Mouse (Mus musculus) central nervous system, embryonic 18 days (tissue): ENCODE measurements around the gene Eng. TPM values are rescaled to one million over a fixed set of nuclear protein-coding genes. Genes with fewer than 3 reads are reported as not detected.

Source experiments
- polyA plus RNA-seq: library from polyadenylated mRNA; depleted of rRNA; stranded (reverse); fragments of >200 nt; gene quantifications from 2 replicates; pipeline ENCODE4 v1.2.3, GENCODE M21; 2012; rRNA removed

The Eng gene
- 26.1 and 27.6 TPM in 2 replicates for polyA plus RNA-seq

DNA sequence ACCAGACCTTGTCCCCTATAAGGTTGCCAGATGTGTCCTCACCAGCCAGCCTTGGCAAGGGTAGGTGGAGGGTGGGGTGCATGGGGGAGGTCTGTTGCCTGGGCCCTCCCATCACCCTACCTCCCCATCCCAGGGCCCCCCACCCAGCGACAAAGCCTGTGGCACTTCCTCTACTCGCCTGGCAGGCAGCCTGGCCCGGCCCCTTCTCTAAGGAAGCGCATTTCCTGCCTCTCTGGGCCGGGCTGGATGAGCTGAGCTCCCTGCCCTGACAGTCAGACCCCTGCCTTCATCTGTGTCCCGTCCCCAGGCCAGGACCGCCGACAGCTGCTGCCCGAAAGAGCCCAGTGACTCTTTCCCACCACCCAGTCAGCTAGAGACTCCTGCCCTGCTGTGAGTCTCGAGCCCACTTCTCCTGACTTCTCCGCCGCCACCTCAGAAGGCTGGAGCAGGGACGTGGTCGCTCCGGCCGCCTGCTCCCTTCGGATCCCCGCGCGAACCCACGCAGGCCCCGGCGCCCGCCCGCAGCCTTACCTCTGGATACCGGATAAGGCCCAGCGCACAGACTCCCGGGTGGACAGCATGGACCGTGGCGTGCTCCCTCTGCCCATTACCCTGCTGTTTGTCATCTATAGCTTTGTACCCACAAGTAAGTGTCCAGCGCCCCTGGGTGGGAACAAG lies at the start of gene Eng:
Gene Eng, plus strand, starts transcription at position 217 of the 678 bp plus-strand sequence.

DNA sequence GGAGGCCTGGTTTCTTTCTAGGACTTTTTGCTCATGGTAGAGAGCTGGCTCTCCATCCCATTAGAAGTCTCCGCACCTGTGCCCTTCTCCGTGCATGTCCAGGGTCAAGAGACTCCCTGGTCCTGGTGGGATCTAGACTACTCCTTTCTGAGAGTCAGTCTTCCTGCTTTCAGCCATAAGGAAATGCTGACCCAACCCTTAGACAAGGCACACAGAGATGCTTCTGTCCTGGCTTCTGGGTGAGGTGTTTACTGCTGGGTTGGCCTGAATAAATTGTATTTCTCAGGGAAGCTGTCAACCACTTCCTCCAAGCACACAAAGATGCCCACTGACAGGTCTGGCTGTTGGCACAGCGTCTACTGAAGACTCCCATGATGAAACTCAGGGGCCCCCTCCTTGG lies 47.0 kb upstream of the Eng start, which contains the start of gene St6galnac6:
Gene St6galnac6, plus strand, starts transcription at position 301 of the 400 bp plus-strand sequence.

DNA sequence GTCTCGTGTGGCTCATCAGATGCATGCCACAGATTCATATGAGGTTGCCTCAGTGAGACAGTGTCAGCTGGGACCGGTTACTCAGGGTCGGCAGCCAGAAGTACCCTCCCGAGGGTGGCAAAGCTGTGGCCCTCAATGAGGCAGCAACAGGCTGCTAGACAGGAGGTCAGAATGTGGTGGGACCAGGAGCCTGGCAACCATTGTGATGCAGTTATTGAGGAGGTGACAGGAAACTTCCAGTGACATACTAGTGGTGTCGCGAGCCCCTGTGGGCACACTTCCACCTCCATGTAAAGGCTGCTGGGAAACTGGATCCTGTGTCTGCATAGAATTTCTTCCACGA lies 24.9 kb upstream of the Eng start, which contains the start of gene Ak1:
Gene Ak1, plus strand, starts transcription at position 242 of the 343 bp plus-strand sequence.

DNA sequence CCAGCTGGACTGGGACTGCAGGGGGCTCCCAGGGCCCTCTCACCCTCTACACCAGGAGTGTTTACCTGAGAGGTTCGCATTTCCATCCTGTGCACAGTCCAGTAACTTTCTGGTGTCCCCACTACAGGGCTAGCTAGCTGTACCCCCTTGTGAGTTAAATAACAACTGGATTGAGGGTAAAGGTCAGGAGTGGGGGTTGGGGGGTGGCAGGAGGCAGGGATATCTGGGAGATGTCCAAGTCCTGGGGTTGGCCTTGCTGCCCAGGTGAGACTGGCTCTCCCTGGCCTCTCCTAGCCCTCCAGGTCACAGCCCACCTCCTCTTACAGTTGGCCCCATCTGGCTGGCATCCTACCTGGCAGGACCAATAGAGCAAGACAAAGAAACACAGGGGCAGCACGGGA lies 57.6 kb downstream of the Eng start, which contains the start of gene Fpgs:
Gene Fpgs, minus strand, starts transcription at position 125 of the 401 bp plus-strand sequence.

DNA sequence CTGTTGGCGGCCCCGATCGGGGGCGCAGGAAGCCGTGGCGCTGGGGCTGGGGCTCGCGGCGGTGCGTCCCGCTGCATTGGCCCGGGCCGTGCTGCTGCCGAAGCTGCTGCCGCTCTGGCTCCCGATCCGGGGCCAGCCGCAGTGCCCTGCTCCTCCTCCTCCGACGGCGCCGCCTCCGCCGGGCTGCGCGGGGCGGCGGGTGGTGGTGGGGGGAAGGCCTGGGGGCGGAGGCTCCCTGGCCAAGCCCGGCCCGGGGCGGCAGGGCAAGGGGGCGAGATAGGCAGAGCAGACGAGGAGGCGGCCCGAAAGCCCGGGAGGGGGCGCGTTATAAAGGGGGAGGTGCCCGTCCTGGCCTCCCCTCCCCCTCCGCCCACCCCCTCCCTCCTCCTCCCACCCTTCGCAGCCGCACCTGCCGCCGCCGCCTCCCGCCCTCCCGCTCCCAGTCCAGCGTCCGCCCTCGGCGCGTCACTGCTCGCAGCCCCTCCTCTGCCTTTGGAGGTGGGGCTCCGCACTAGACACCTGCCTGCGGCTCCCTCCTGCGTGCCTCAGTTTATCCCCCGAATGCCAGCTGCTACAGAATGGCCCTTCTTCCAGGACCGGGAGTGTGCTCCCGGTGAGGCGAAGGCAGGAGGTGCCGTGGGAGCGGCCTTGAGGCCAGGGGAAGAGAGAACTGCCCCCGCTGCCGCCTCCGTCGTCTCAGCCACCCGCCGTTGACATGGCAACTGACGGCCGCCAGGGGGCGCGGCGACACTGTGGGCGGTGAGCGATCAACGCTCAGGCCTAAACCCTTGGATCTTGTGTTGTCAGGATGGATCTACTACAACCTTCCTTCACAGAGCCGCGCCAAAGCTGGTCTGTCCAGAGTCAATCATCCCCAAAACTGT lies 66.8 kb downstream of the Eng start, which contains the start of gene Cdk9:
Gene Cdk9, minus strand, starts transcription at position 143 of the 884 bp plus-strand sequence.

DNA sequence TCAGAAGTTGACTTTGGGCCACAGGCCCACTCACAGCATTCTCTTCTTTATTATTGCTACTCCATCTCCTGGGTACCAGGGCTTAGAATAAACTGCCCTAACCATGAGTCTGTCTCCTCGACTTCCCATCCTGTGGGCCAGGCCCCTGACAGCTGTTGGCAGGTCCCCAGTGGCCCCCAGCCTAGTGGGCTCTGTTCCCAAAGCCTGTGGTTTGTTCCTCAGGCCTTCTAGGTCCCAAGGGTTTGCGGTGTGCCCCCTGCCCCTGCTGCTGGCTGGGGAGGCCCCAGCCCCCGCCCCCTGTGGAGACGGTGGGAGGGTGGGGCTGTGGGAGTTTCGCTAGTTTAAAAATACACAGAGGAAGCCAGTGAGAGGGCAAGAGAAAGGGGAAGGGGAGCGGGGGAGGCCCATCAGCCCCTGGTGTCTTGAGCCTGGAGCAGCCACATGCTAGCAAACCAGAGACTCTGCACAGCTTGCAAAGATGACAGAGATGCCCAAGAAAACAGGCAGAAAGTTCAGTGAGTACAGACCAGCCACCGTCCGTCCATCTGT lies 74.4 kb downstream of the Eng start, which contains the start of gene Sh2d3c:
Gene Sh2d3c, plus strand, starts transcription at position 375 of the 549 bp plus-strand sequence.

Other genes with a start within 250 kb of the Eng start
- 4.0 and 4.4 TPM in 2 replicates for gene Naif1, start 196.1 kb upstream of the Eng start, polyA plus RNA-seq
- gene Slc25a25, start 195.2 kb upstream of the Eng start, polyA plus RNA-seq: 41.8 and 42.3 TPM in 2 replicates
- 7.5 and 8.2 TPM in 2 replicates for gene Fam102a, start 111.3 kb upstream of the Eng start, polyA plus RNA-seq
- gene Dpm2, start 75.7 kb upstream of the Eng start, polyA plus RNA-seq: 172 and 187 TPM in 2 replicates
- gene Pip5kl1, start 71.8 kb upstream of the Eng start, polyA plus RNA-seq: 24.2 and 24.6 TPM in 2 replicates
- 0.31 and 0.35 TPM in 2 replicates for gene 9430097D07Rik, start 70.9 kb upstream of the Eng start, polyA plus RNA-seq
- 29.4 and 30.7 TPM in 2 replicates for gene St6galnac4, start 59.5 kb upstream of the Eng start, polyA plus RNA-seq
- gene St6galnac6, start 46.9 kb upstream of the Eng start, polyA plus RNA-seq: 30.7 and 32.0 TPM in 2 replicates
- 53.9 and 56.7 TPM in 2 replicates for gene Ak1, start 24.8 kb upstream of the Eng start, polyA plus RNA-seq
- 44.7 and 46.5 TPM in 2 replicates for gene Fpgs, start 57.5 kb downstream of the Eng start, polyA plus RNA-seq
- gene Cdk9, start 66.5 kb downstream of the Eng start, polyA plus RNA-seq: 196 and 197 TPM in 2 replicates
- gene Sh2d3c, start 74.5 kb downstream of the Eng start, polyA plus RNA-seq: 36.2 and 42.8 TPM in 2 replicates
- gene 6330409D20Rik, start 94.4 kb downstream of the Eng start, polyA plus RNA-seq: 3.8 and 4.7 TPM in 2 replicates
- 67.1 and 67.4 TPM in 2 replicates for gene Tor2a, start 110.6 kb downstream of the Eng start, polyA plus RNA-seq
- 1.4 and 2.4 TPM in 2 replicates for gene Ttc16, start 129.0 kb downstream of the Eng start, polyA plus RNA-seq
- gene Ptrh1, start 129.2 kb downstream of the Eng start, polyA plus RNA-seq: 7.0 and 8.6 TPM in 2 replicates
- 0.63 and 2.7 TPM in 2 replicates for gene Cfap157, start 137.8 kb downstream of the Eng start, polyA plus RNA-seq
- gene Stxbp1, start 200.7 kb downstream of the Eng start, polyA plus RNA-seq: 296 and 339 TPM in 2 replicates
- gene Fam129b, start 229.5 kb downstream of the Eng start, polyA plus RNA-seq: 41.3 and 48.1 TPM in 2 replicates